Mouse (Mus musculus): ENCODE measurements around the gene Stxbp3. TPM values are rescaled to one million over a fixed set of nuclear protein-coding genes. Genes with fewer than 3 reads are reported as not detected.

Gene Stxbp3
- polyA plus RNA-seq, 1 experiment from 2014 or later, result 29.2 TPM

GRCm38 (mm10) chr3:108815631-108816030 lies 24.7 kb downstream of the Stxbp3 start:
- DNase-seq (ENCODE audit: low spot score) (no peak), ATAC-seq (replicated peaks; ENCODE audit: insufficient number of reproducible peaks, low FRiP score, low TSS enrichment, low read depth) (no peak)
- Histone ChIP-seq H3K4me2 (ENCODE audit: low read depth, low read length) (no peak overlapping the region), H3K36me3 (replicated peaks; ENCODE audit: control insufficient read depth, insufficient read depth, low read depth, low read length) (no peaks in the 10 kb centered on the region), H3K9me3 (replicated peaks; ENCODE audit: control insufficient read depth, low read length) (no peaks in the 10 kb centered on the region), H3K4me3 (ENCODE audit: low read depth, low read length) (no peak overlapping the region), H3K27me3 (ENCODE audit: control insufficient read depth, insufficient read depth, low read length) (no peaks in the 10 kb centered on the region), H3K9ac (replicated peaks; ENCODE audit: low read length) (no peak overlapping the region), H3K27ac (replicated peaks; ENCODE audit: low read depth, low read length) (no peak overlapping the region), H3K4me1 (ENCODE audit: control insufficient read depth, insufficient read depth, low read length) (no peaks in the 10 kb centered on the region)
- 82% methylated on average over 4 of the region's 4 CpGs for WGBS

- Histone ChIP-seq H3K4me2 (ENCODE audit: low read depth, low read length) (no peak overlapping the region), H3K4me1 (ENCODE audit: control insufficient read depth, insufficient read depth, low read length) (no peaks in the 10 kb centered on the region), H3K9ac (replicated peaks; ENCODE audit: low read length) (no peak overlapping the region), H3K36me3 (replicated peaks; ENCODE audit: control insufficient read depth, insufficient read depth, low read depth, low read length) (no peaks in the 10 kb centered on the region), H3K27ac (replicated peaks; ENCODE audit: low read depth, low read length) (no peak overlapping the region), H3K27me3 (ENCODE audit: control insufficient read depth, insufficient read depth, low read length) (no peaks in the 10 kb centered on the region), H3K4me3 (ENCODE audit: low read depth, low read length) (no peak overlapping the region), H3K9me3 (replicated peaks; ENCODE audit: control insufficient read depth, low read length) (no peaks in the 10 kb centered on the region)
- DNase-seq (ENCODE audit: low spot score) (no peak), ATAC-seq (replicated peaks; ENCODE audit: insufficient number of reproducible peaks, low FRiP score, low TSS enrichment, low read depth) (no peak)
- 92% methylated on average over 4 of the region's 4 CpGs for WGBS
These were observed 29.5 kb downstream of the Stxbp3 start for GRCm38 (mm10) chr3:108810747-108811263.

- H3K36me3 ChIP-seq (replicated peaks; ENCODE audit: control insufficient read depth, insufficient read depth, low read depth, low read length), result no peaks in the 10 kb centered on the region; the same call in 1 of the 2 replicates
- H3K9me3 ChIP-seq (replicated peaks; ENCODE audit: control insufficient read depth, low read length), result no peaks in the 10 kb centered on the region
- no peak overlapping the region for H3K9ac ChIP-seq (replicated peaks; ENCODE audit: low read length)
- no peak for ATAC-seq (replicated peaks; ENCODE audit: insufficient number of reproducible peaks, low FRiP score, low TSS enrichment, low read depth)
- no peak for DNase-seq (ENCODE audit: low spot score)
- no peak overlapping the region for H3K4me2 ChIP-seq (ENCODE audit: low read depth, low read length)
- no peaks in the 10 kb centered on the region for H3K4me1 ChIP-seq (ENCODE audit: control insufficient read depth, insufficient read depth, low read length)
- no peaks in the 10 kb centered on the region for H3K27me3 ChIP-seq (ENCODE audit: control insufficient read depth, insufficient read depth, low read length)
- H3K27ac ChIP-seq (replicated peaks; ENCODE audit: low read depth, low read length), result no peak overlapping the region
- WGBS, result 80% methylated on average over 5 of the region's 5 CpGs
- H3K4me3 ChIP-seq (ENCODE audit: low read depth, low read length), result no peak overlapping the region
These were observed 34.7 kb downstream of the Stxbp3 start for GRCm38 (mm10) chr3:108805622-108806021.

GRCm38 (mm10) chr3:108798375-108798774 lies 42.0 kb downstream of the Stxbp3 start:
- no peak for ATAC-seq (replicated peaks; ENCODE audit: insufficient number of reproducible peaks, low FRiP score, low TSS enrichment, low read depth)
- no peak overlapping the region for H3K4me2 ChIP-seq (ENCODE audit: low read depth, low read length)
- H3K4me3 ChIP-seq (ENCODE audit: low read depth, low read length), result no peak overlapping the region
- no peaks in the 10 kb centered on the region for H3K9me3 ChIP-seq (replicated peaks; ENCODE audit: control insufficient read depth, low read length)
- no peak overlapping the region for H3K9ac ChIP-seq (replicated peaks; ENCODE audit: low read length)
- WGBS, result 78% methylated on average over 2 of the region's 2 CpGs
- no peak overlapping the region for H3K27ac ChIP-seq (replicated peaks; ENCODE audit: low read depth, low read length)
- H3K4me1 ChIP-seq (ENCODE audit: control insufficient read depth, insufficient read depth, low read length), result no peaks in the 10 kb centered on the region
- no peaks in the 10 kb centered on the region; the same call in 1 of the 2 replicates for H3K36me3 ChIP-seq (replicated peaks; ENCODE audit: control insufficient read depth, insufficient read depth, low read depth, low read length)
- H3K27me3 ChIP-seq (ENCODE audit: control insufficient read depth, insufficient read depth, low read length), result no peaks in the 10 kb centered on the region
- no peak for DNase-seq (ENCODE audit: low spot score)

- 89% methylated on average over 6 of the region's 6 CpGs for WGBS
- no peaks in the 10 kb centered on the region; the same call in 1 of the 2 replicates for H3K36me3 ChIP-seq (replicated peaks; ENCODE audit: control insufficient read depth, insufficient read depth, low read depth, low read length)
- no peak for DNase-seq (ENCODE audit: low spot score)
These were observed 42.6 kb downstream of the Stxbp3 start for GRCm38 (mm10) chr3:108797723-108798122.

GRCm38 (mm10) chr3:108796386-108796785 lies 43.9 kb downstream of the Stxbp3 start:
- Histone ChIP-seq H3K9me3 (replicated peaks; ENCODE audit: control insufficient read depth, low read length) (no peaks in the 10 kb centered on the region), H3K4me2 (ENCODE audit: low read depth, low read length) (no peak overlapping the region), H3K27ac (replicated peaks; ENCODE audit: low read depth, low read length) (no peak overlapping the region), H3K4me1 (ENCODE audit: control insufficient read depth, insufficient read depth, low read length) (no peaks in the 10 kb centered on the region), H3K27me3 (ENCODE audit: control insufficient read depth, insufficient read depth, low read length) (no peaks in the 10 kb centered on the region), H3K4me3 (ENCODE audit: low read depth, low read length) (no peak overlapping the region), H3K36me3 (replicated peaks; ENCODE audit: control insufficient read depth, insufficient read depth, low read depth, low read length) (no peaks in the 10 kb centered on the region; the same call in 1 of the 2 replicates), H3K9ac (replicated peaks; ENCODE audit: low read length) (no peak overlapping the region)
- DNase-seq (ENCODE audit: low spot score) (no peak), ATAC-seq (replicated peaks; ENCODE audit: insufficient number of reproducible peaks, low FRiP score, low TSS enrichment, low read depth) (no peak)
- WGBS, result 90% methylated on average over 4 of the region's 4 CpGs

More at GRCm38 (mm10) chr3:108797723-108798122, 42.6 kb downstream of the Stxbp3 start:
- H3K27ac ChIP-seq (replicated peaks; ENCODE audit: low read depth, low read length), result no peak overlapping the region
- no peaks in the 10 kb centered on the region for H3K9me3 ChIP-seq (replicated peaks; ENCODE audit: control insufficient read depth, low read length)
- no peak for ATAC-seq (replicated peaks; ENCODE audit: insufficient number of reproducible peaks, low FRiP score, low TSS enrichment, low read depth)
- no peak overlapping the region for H3K4me2 ChIP-seq (ENCODE audit: low read depth, low read length)
- no peak overlapping the region for H3K4me3 ChIP-seq (ENCODE audit: low read depth, low read length)
- no peaks in the 10 kb centered on the region for H3K4me1 ChIP-seq (ENCODE audit: control insufficient read depth, insufficient read depth, low read length)
- no peaks in the 10 kb centered on the region for H3K27me3 ChIP-seq (ENCODE audit: control insufficient read depth, insufficient read depth, low read length)
- H3K9ac ChIP-seq (replicated peaks; ENCODE audit: low read length), result no peak overlapping the region

- Histone ChIP-seq H3K27me3 (ENCODE audit: control insufficient read depth, insufficient read depth, low read length) (no peaks in the 10 kb centered on the region), H3K9me3 (replicated peaks; ENCODE audit: control insufficient read depth, low read length) (no peaks in the 10 kb centered on the region), H3K4me2 (ENCODE audit: low read depth, low read length) (no peak overlapping the region), H3K36me3 (replicated peaks; ENCODE audit: control insufficient read depth, insufficient read depth, low read depth, low read length) (no peaks in the 10 kb centered on the region; the same call in 1 of the 2 replicates), H3K4me1 (ENCODE audit: control insufficient read depth, insufficient read depth, low read length) (no peaks in the 10 kb centered on the region), H3K4me3 (ENCODE audit: low read depth, low read length) (no peak overlapping the region), H3K27ac (replicated peaks; ENCODE audit: low read depth, low read length) (no peak overlapping the region), H3K9ac (replicated peaks; ENCODE audit: low read length) (no peak overlapping the region)
- DNase-seq (ENCODE audit: low spot score) (no peak), ATAC-seq (replicated peaks; ENCODE audit: insufficient number of reproducible peaks, low FRiP score, low TSS enrichment, low read depth) (no peak)
- 86% methylated on average over 7 of the region's 7 CpGs for WGBS
These were observed 44.6 kb downstream of the Stxbp3 start for GRCm38 (mm10) chr3:108795554-108796299.

- DNase-seq (ENCODE audit: low spot score), result no peak
- no peak for ATAC-seq (replicated peaks; ENCODE audit: insufficient number of reproducible peaks, low FRiP score, low TSS enrichment, low read depth)
- no peak overlapping the region for H3K27ac ChIP-seq (replicated peaks; ENCODE audit: low read depth, low read length)
These were observed 45.5 kb downstream of the Stxbp3 start for GRCm38 (mm10) chr3:108794780-108795179.

More at GRCm38 (mm10) chr3:108794780-108795179, 45.5 kb downstream of the Stxbp3 start:
- Histone ChIP-seq H3K4me3 (ENCODE audit: low read depth, low read length) (no peak overlapping the region), H3K4me2 (ENCODE audit: low read depth, low read length) (no peak overlapping the region), H3K4me1 (ENCODE audit: control insufficient read depth, insufficient read depth, low read length) (no peaks in the 10 kb centered on the region), H3K9ac (replicated peaks; ENCODE audit: low read length) (no peak overlapping the region), H3K9me3 (replicated peaks; ENCODE audit: control insufficient read depth, low read length) (no peaks in the 10 kb centered on the region), H3K27me3 (ENCODE audit: control insufficient read depth, insufficient read depth, low read length) (no peaks in the 10 kb centered on the region), H3K36me3 (replicated peaks; ENCODE audit: control insufficient read depth, insufficient read depth, low read depth, low read length) (no peaks in the 10 kb centered on the region; the same call in 1 of the 2 replicates)
- 68% methylated on average over 9 of the region's 9 CpGs for WGBS
